8 mouse cellular contexts compared by ENCODE assay signal in the genomic region with DNA sequence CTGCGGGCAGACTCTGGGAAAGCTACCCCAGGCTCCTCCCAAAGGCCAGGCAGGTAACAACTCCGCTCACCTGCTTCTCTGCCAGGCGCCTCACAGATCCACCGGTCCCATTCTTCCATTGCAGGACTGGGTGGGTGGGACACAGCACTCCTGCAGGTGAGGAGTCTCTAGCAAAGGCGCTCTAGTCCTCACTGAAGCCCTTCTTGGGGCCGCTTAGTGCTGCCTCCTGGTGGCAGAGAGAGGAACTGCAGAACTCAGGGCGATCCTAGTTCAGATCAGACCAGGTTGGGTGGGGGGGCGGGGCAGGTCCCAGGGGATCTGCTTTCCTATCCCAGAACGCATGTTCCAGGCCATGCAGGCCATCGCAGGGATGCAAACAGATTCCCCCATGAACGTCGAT. TPM values are rescaled to one million over a fixed set of nuclear protein-coding genes. Genes with fewer than 3 reads are reported as not detected.
A peak's percentile ranks its signal among the peaks of the same experiment; 100 is the strongest.
DNase-seq lines count a peak whose midpoint lies in the region; TF ChIP-seq lines count a peak whose summit lies in the region.
"Had no signal": no experiment of that assay in that cellular context is flagged by ENCODE, and none has a peak within 500 bp of the region (broad histone marks: within the 10 kb centered on the region; RNA-seq: fewer than 3 reads in every experiment).

No protein-coding gene starts in this region.

- no peaks in the 10 kb centered on the region for H3K36me3 ChIP-seq in MEL (ENCODE audit: control insufficient read depth in 1 of 2, insufficient read depth in 2 of 2, low read length in 2 of 2)

- no peak for TF ChIP-seq POLR2A in MEL (IDR thresholded peaks at IDR 0.05; ENCODE audit: control insufficient read depth in 1 of 2, insufficient read depth in 1 of 2, low read depth in 1 of 2, low read length in 2 of 2, poor library complexity in 1 of 2)

- TF ChIP-seq RAD21 in MEL (IDR thresholded peaks at IDR 0.05; ENCODE audit: low read depth, low read length) = peak; percentile 31

- intact Hi-C loops in heart, postnatal 10 days (cut with DNase I) = loop anchor here (1.0 kb wide), 1 partner anchor 50 kb away; no protein-coding TSS in a partner anchor

- WGBS in large intestine, adult 2 months = 17% methylated on average over 12 of the region's 12 CpGs

- H3K9me3 ChIP-seq in MEL (replicated peaks; ENCODE audit: insufficient read depth, low read length) = no peaks in the 10 kb centered on the region
- H3K9me3 ChIP-seq: megakaryocyte, embryonic 14.5 days had no signal

- no peak overlapping the region for H3K27ac ChIP-seq in MEL (ENCODE audit: control insufficient read depth, low read depth, low read length)

- no peaks in the 10 kb centered on the region for H3K79me2 ChIP-seq in MEL (ENCODE audit: control insufficient read depth, insufficient read depth, low read length, poor library complexity)

- no peak for TF ChIP-seq EP300 in MEL (IDR thresholded peaks at IDR 0.05; ENCODE audit: low read depth in 1 of 2, low read length in 2 of 2)

- no peak overlapping the region for H3K9ac ChIP-seq in MEL (ENCODE audit: control insufficient read depth, low read depth, low read length, poor library complexity, severe bottlenecking)

- H3K4me1 ChIP-seq in MEL (ENCODE audit: control insufficient read depth in 1 of 2, insufficient read depth in 2 of 2, low read length in 2 of 2) = peaks cover 0 to 5% of the 10 kb centered on the region in 2 experiments; a peak in 1 of 4 replicates

- H3K4me3 ChIP-seq in MEL (ENCODE audit: control insufficient read depth in 1 of 2, insufficient read depth in 1 of 2, low read depth in 2 of 2, low read length in 2 of 2) = peak overlapping the region; percentile 18 to 19; a peak in 3 of 4 replicates

- peak; percentile 79 for DNase-seq in MEL (ENCODE audit: low read depth, low spot score)
- peak; percentile 17 for DNase-seq in adrenal gland, adult 8-10 months
- peak; percentile 65 for DNase-seq in embryo, embryonic 11.5 days (ENCODE audit: low read depth, low spot score)
- DNase-seq in heart, postnatal 10 days = peak; percentile 66 to 82
- DNase-seq in large intestine, adult 2 months (ENCODE audit: low read depth, low spot score) = peak; percentile 52
- peak; percentile 73 for DNase-seq in lung, postnatal 36 days
- peak; percentile 25 for DNase-seq in spleen, adult 12 weeks (ENCODE audit: low spot score)

- H3K27me3 ChIP-seq in MEL (ENCODE audit: control insufficient read depth in 1 of 2, insufficient read depth in 2 of 2, low read length in 2 of 2) = no peaks in the 10 kb centered on the region; a peak in 2 of 4 replicates

- peak; percentile 67 to 90 (median 68) for TF ChIP-seq CTCF in MEL (IDR thresholded peaks at IDR 0.05 in 2 of 3, conservative IDR thresholded peaks at IDR 0.05 in 1 of 3; ENCODE audit: control insufficient read depth in 1 of 3, insufficient read depth in 1 of 3, low read depth in 2 of 3, low read length in 3 of 3, poor library complexity in 1 of 3, severe bottlenecking in 1 of 3)

TF ChIP-seq in MEL, 35 proteins besides CTCF, POLR2A, EP300 and RAD21:
- peak; percentile 69 for TF ChIP-seq SMC3 (IDR thresholded peaks at IDR 0.05; ENCODE audit: low read depth, low read length)
- no peak for TF ChIP-seq POLR2AphosphoS2 (IDR thresholded peaks at IDR 0.05; ENCODE audit: low read length)

RNA-seq across cellular contexts. Expression of a gene that starts 0.9 kb away (rescaled TPM):
- total RNA-seq in MEL (2012; rRNA removed) = not detected in 2 replicates
- polyA plus RNA-seq in MEL (2012; ENCODE audit: insufficient read depth in 1 of 2, insufficient read length in 2 of 2, low read depth in 1 of 2, low replicate concordance in 2 of 2, missing spikeins in 1 of 2) = under 1 TPM in 1 of 2 experiments, not detected in 1; 0.10 TPM
- total RNA-seq in adrenal gland, adult 8-10 months (2022) = not detected
- not detected for total RNA-seq in heart, postnatal 10 days (2021)
- polyA plus RNA-seq in large intestine, adult 2 months (2012; rRNA removed) = not detected in 2 replicates

RNA-seq across cellular contexts. Expression of a gene that starts 29.8 kb away (rescaled TPM):
- total RNA-seq in MEL (2012; rRNA removed) = not detected in 2 replicates
- polyA plus RNA-seq in MEL (2012; ENCODE audit: insufficient read depth in 1 of 2, insufficient read length in 2 of 2, low read depth in 1 of 2, low replicate concordance in 2 of 2, missing spikeins in 1 of 2) = under 1 TPM in 1 of 2 experiments, not detected in 1; 0.10 TPM
- total RNA-seq in adrenal gland, adult 8-10 months (2022) = 1 to 10 TPM; 1.4 to 7.8 (median 4.4) TPM
- total RNA-seq in heart, postnatal 10 days (2021) = 1 to 10 TPM; 8.6 to 8.7 TPM
- 1.6 and 2.5 TPM in 2 replicates for polyA plus RNA-seq in large intestine, adult 2 months (2012; rRNA removed)

RNA-seq across cellular contexts. Expression of a gene that starts 47.5 kb away (rescaled TPM):
- total RNA-seq in MEL (2012; rRNA removed) = not detected in 2 replicates
- not detected for polyA plus RNA-seq in MEL (2012; ENCODE audit: insufficient read depth in 1 of 2, insufficient read length in 2 of 2, low read depth in 1 of 2, low replicate concordance in 2 of 2, missing spikeins in 1 of 2)
- 10 to 100 TPM; 17.7 to 53.5 (median 24.9) TPM for total RNA-seq in adrenal gland, adult 8-10 months (2022)
- 1 to 10 TPM; 5.9 to 6.6 TPM for total RNA-seq in heart, postnatal 10 days (2021)
- 11.4 and 11.8 TPM in 2 replicates for polyA plus RNA-seq in large intestine, adult 2 months (2012; rRNA removed)

Comparison
In these comparisons a context has a peak if more than half of its experiments do, and no peak if none do; other contexts are left out.
1. DNase-seq: peak in every context shown above with its lines; median percentile 79 in MEL; 74 in heart, postnatal 10 days; 73 in lung, postnatal 36 days; 65 in embryo, embryonic 11.5 days; 52 in large intestine, adult 2 months; 25 in spleen, adult 12 weeks; 17 in adrenal gland, adult 8-10 months.